Mouse (Mus musculus) embryo, embryonic 9.5 days (tissue): ENCODE measurements at regions not wholly inside any gene's neighbourhood (a gene's known extent, or its start where the extent isn't known, plus 50 kb on each side); places are given as distances from the start of the nearest gene placed in this dataset.

Experiments
- DNase-seq: peaks from one replicate; pipeline ENCODE4 v3.0.0-alpha.2; 2017; ENCODE audit errors: extremely low spot score

DNA sequence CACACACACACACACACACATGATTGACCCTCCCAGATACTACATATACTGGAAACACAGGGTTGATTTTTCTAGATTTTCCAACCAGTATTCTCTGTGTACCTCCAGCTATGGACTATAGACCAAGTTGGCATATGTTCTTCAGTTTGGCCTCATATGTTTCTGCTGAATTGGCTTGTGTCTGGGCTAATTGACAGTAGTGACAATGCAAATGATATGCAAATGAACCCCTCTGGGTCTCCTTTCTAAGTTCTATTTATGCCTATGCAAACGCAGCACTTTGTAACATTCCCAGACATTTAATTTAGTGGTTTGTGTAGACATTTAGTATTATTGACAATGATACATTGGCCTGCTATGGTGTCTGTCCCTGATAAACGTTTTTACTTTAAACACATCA is 582.0 kb upstream of the Negr1 start:
- no peak for DNase-seq

- DNase-seq, result no peak
Observed at GRCm38 (mm10) chr3:155994044-155994443, 567.5 kb upstream of the Negr1 start.

GRCm38 (mm10) chr3:156017676-156018230 is 543.8 kb upstream of the Negr1 start:
- DNase-seq, result no peak

- no peak for DNase-seq
Observed at GRCm38 (mm10) chr3:156028602-156029188, 532.9 kb upstream of the Negr1 start.

DNA sequence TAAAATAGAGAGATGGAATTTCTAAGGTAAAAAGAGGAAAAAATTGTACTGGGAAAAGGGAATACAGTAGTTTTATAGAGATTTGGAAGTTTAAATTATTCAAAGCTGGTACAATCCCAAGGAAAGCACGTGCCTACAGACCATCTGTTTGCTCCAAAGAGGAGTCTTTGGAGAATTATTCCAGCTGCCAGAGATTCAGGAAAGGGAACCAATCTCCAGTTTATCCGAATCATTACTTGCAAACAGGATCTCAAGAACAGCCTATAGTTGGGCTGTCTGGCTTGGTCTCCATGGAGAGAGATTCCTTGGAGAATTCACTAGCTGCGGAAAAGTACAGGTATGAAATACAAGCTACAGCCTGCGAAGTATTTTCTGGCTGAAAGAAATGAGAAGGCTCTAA is 491.3 kb upstream of the Negr1 start:
- no peak for DNase-seq

DNA sequence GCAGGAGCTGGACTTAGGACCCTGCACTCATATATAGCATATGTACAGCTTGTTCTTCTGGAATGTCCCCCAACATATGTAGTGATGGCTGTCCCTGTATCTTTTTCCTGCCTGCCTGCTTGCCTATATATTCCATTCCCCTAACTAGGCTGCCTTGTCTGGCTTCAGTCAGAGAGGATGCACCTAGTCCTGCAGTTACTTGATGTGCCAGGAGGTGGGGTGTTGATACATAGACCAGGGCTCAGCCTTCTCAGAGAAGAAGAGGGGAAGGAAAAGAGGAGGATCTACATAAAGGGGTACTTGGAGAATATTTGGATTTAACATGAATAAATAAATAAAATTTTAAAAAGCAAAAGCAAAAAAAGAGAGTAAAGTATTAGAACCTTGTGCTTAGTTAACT is 479.3 kb upstream of the Negr1 start:
- DNase-seq, result no peak

DNA sequence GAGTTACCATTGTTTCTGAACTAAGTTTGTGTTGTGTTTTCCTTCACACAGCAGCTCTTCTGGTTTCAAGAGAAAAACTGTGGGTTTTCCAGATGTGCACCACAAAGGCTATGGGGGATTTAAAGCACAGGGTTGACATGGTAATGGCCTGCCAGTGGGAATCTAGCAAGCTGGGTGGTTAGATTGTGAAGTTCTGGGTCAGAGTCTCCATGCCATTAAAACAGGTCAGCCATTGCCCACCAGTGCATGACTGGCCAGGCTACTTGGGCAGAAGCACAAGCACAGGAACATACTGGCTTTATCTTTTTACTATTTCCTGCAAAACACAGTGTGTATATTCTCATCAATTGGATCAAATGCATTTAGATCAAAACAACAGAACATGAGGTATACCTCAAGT is 467.9 kb upstream of the Negr1 start:
- no peak for DNase-seq

DNA sequence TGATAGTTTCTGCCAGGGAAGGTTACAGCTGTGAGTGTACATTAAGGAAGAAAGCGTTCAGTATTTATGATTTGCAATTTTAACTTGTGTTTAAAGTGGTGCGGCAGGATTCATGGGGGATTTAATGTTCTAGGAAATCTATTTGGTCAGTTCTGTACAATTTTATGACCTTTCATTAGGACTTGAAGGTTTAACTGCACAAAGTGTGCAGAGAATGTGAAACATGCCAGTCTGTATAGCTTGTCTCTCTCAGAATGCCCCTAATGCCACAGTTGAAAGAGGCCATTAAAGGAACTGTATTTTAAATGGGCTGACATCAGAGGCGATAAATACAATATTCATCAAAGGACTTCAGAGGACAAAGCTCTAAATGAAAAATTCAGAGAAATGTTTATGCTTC is 466.6 kb upstream of the Negr1 start:
- no peak for DNase-seq

DNA sequence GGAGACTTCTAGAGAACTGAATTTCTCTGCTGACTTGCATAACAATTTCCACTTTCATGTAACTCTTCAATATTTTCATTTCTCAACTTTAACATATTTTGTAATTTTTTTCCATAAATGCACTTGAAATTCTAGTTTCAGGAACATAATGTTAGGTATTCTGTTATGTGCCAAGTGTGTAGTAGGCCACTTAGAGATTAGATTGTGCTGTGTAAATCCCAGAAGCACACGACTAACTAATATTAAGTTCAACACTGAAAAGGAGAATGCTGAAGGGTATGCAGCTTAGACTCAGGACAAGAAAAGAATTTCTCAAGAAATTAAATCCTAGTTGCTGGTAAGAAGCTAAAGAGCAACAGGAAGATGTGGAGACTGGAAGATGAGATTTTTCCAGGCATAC is 455.8 kb upstream of the Negr1 start:
- no peak for DNase-seq

DNA sequence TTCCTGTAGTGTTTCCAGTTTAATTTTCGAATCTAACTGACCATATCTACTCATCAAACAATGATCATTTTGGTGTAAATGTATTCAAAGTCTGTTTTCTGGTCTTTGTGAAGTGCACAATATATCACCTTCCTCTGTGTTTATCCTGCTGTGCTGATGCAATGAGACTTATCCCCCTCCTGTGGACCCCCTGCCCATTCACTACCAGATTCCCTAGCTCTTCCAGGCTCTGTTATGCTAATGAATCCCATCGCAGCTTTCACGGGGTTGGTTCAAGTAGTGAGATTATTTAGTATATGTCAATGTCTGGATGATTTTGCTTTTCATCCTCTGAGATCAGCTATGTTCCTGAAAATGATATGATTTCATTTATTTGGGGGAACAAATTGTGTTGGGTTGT is 441.3 kb upstream of the Negr1 start:
- DNase-seq, result no peak

- no peak for DNase-seq
Observed at GRCm38 (mm10) chr3:156131598-156131997, 430.0 kb upstream of the Negr1 start.

- no peak for DNase-seq
Observed at GRCm38 (mm10) chr3:156141355-156141754, 420.2 kb upstream of the Negr1 start.

GRCm38 (mm10) chr3:156149322-156149721 is 412.3 kb upstream of the Negr1 start:
- no peak for DNase-seq

- DNase-seq, result no peak
Observed at GRCm38 (mm10) chr3:156170076-156170475, 391.5 kb upstream of the Negr1 start.

GRCm38 (mm10) chr3:156198688-156199087 is 362.9 kb upstream of the Negr1 start:
- DNase-seq, result no peak

DNA sequence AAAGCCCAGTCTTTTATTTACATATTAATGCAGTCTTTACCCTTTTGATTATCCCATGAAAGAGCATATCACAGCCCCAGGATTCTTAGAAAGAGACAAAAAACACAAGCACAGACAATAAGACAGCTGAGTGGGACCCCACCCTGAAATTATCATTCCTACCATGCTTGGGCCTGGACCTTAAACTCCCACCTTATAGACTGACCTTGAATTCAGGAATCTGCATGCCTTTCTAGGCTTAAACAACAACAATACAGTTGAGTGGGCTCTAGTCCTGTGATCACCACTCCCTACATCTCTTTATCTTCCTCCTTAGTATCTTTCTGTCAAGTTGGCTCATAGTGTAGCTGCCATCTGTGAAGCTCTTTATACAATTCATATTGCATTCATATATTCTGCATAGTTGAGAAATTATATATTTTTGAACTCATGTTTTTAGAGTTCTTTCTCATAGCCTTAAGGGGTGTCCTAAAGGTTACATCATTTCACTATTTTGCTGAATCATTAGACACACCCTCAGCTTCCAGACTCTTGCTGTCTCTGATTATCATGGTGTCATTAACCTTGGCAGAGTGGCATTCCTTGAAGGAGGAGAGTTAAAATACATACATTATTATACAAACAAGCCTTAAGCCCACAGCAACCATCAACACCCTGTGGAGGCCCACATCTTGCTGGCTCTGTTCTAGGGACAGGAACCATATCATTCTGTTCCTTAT is 361.7 kb upstream of the Negr1 start:
- DNase-seq, result no peak

DNA sequence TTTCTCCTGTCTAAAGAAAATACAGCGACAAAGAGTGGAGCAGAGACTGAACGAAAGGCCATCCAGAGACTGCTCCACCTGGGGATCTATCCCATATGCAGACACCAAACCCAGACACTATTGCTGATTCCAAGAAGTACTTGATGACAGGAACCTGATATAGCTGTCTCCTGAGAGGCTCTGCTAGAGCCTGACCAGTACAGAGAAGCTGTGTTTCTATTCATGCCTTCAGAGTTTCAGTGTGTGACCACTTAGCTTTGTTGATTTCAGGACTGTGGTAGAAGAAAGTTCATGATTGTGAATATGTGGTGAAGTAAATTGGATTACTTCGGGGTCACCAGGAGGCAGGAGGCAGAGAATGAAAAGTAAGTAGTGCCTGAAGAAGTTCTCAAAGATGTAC is 356.3 kb upstream of the Negr1 start:
- no peak for DNase-seq

DNA sequence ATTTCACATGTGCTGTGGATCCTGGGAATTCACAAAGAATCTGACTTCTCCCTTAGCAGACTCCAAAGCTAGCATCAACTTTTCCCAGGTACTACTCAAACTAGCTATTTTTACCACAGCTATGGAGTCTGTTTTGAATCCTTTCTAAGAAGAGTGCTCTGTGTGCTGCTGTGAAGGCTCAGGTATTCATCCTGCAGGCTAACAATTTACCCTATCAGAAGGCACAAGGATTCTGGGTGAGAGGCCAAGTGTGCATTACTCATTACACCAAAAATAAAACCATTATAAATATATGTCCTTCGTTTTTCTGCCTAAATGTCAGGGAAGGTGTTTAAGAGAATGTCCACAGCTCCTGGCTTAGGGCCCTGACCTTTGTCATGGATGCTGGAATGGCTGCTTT is 353.2 kb upstream of the Negr1 start:
- no peak for DNase-seq

GRCm38 (mm10) chr3:156210827-156211226 is 350.8 kb upstream of the Negr1 start:
- DNase-seq, result no peak

DNA sequence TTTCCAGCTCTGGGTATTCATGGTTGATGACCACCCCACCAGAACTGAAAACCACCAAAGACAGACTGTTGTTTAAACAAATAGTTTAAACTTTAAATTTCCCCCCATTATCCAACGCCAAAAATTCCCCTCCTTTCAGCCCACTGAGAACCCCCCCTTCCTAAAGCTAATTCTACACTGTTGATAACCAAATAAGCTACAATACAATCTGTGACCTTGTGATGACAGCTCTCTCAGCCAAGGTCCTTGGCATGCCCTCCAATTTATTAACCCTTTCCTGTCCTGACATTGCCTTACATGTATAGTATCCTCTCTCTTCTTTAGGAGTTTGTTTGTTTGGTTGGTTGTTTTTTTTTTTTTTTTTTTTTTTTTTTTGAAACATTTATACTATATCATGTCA is 346.8 kb upstream of the Negr1 start:
- DNase-seq, result no peak

DNA sequence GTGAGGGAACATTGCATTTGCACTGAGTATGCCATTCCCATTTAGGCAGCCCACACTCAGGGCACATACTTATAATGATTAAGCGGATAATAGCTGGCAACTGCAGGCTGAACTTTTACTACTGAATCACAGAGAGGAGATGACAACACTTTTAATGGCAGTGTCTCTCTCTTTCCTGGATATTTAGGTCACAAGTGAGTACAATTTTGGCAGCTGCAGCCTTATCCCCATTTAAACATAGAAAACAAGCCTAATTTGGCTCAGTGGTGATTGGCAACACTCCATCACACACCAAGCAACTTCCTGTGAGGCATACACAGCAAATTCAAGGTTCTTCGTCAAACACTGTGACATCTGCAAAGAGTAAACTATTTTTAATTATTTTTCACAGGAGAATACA is 329.5 kb upstream of the Negr1 start:
- no peak for DNase-seq

DNA sequence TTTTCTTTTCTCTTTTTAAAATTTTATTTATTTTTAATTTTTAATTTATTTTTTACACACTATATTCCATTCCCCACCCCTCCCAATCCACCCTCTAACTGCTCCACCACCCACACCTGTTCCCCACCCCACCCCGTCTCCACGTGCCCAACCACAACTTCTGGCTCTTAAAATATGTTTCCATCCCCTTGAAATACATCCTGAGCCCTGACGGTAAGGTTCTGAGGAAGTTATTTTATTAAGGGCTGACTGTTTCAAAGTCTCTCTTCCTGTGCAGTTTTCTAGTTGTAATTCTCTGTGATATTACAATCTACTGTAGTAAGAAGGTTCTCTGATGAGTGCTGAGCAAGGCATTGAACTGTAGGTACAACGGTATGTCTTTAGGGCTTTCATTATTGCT is 325.6 kb upstream of the Negr1 start:
- no peak for DNase-seq

DNA sequence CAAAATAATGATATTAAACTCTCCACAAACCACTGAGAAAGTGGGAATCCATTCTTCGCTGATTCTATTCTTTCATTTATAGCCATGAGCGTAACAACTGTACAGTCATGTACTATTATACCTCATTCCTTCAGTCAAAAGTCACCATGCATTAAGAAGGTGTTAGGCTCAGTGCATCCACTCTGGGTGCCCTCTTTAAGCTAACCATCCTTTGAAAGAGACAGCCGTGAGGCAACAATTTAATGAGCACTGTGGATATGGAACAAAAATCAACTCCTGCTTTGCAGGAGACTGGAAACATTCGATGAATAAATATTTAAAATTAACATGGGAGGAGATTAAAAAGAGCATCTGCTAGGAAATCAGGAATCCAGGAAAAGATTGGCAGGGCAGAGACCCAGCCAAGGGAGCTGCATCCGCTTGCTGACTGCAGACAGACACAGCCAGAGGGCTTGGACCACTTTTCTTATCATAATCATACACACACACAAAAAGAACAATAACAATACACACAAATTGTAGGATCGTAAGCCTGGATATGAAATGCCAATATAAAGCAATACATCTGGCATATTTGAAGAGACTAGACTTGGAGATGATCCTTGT is 309.2 kb upstream of the Negr1 start:
- DNase-seq, result no peak
